Mouse (Mus musculus) intestine, embryonic 14.5 days (tissue): ENCODE data around the gene Chmp1a. TPM values are rescaled to one million over a fixed set of nuclear protein-coding genes. Genes with fewer than 3 reads are reported as not detected.

Source experiments
- ATAC-seq: fragments of 200-750 bp; cut with Nextera tagmentation; replicated peaks from 2 replicates; pipeline ENCODE4 v1.8.0; 2017; ENCODE audit warnings: low read depth, moderate number of reproducible peaks, moderate TSS enrichment, moderate library complexity; ENCODE audit not compliant: low FRiP score, low TSS enrichment
- DNase-seq: peaks from one replicate; pipeline ENCODE4 v3.0.0-alpha.2; 2018; ENCODE audit warnings: low spot score
- H3K27ac ChIP-seq: fragments of 300-500 bp; sonication (generic); 2 replicates; pipeline ENCODE4 v1.5.1; 2014; ENCODE audit warnings: low read depth, mild to moderate bottlenecking, control low read depth
- H3K27me3 ChIP-seq: fragments of 300-500 bp; sonication (generic); replicated peaks from 2 replicates; pipeline ENCODE4 v1.6.1; 2014; ENCODE audit warnings: low read length, control low read depth; ENCODE audit not compliant: control insufficient read depth, insufficient read depth
- H3K36me3 ChIP-seq: fragments of 300-500 bp; sonication (generic); 2 replicates; pipeline ENCODE4 v1.6.1; 2014; ENCODE audit warnings: low read length, control low read depth; ENCODE audit not compliant: control insufficient read depth, insufficient read depth
- H3K4me1 ChIP-seq: fragments of 300-500 bp; sonication (generic); replicated peaks from 2 replicates; pipeline ENCODE4 v1.6.1; 2014; ENCODE audit warnings: low read length, control low read depth, mixed read lengths; ENCODE audit not compliant: control insufficient read depth, insufficient read depth
- H3K4me2 ChIP-seq: fragments of 300-500 bp; sonication (generic); 2 replicates; pipeline ENCODE4 v1.6.1; 2014; ENCODE audit warnings: low read length
- H3K4me3 ChIP-seq: fragments of 300-500 bp; sonication (generic); 2 replicates; pipeline ENCODE4 v1.5.1; 2014; ENCODE audit warnings: low read depth, low read length, control low read depth, mixed read lengths
- H3K9ac ChIP-seq: fragments of 300-500 bp; sonication (generic); 2 replicates; pipeline ENCODE4 v1.6.1; 2014; ENCODE audit warnings: mild to moderate bottlenecking, low read length
- H3K9me3 ChIP-seq: fragments of 300-500 bp; sonication (generic); 2 replicates; pipeline ENCODE4 v1.6.1; 2016; ENCODE audit warnings: low read length, control low read depth; ENCODE audit not compliant: control insufficient read depth
- WGBS: fragments of 180-500 bp; shearing (Covaris S2); extraction: QIAGEN DNeasy Blood & Tissue Kit; methylation state at CpG from one replicate; pipeline ENCODE4 v1.1.7; 2014; 5-methylcytosine and 5-hydroxymethylcytosine counted together
- polyA plus RNA-seq: library from polyadenylated mRNA; unstranded; fragments of >200 nt; fragmentation: Nextera tagmentation; extraction: Ambion mirVana; gene quantifications from 2 replicates; pipeline ENCODE4 v1.2.1, GENCODE M21; 2014

Gene Chmp1a
- polyA plus RNA-seq, 1 experiment from 2014 or later: 110 TPM

- Histone ChIP-seq H3K27ac (no peak overlapping the region), H3K9me3 (no peaks in the 10 kb centered on the region), H3K4me1 (peaks cover 25% of the 10 kb centered on the region), H3K36me3 (no peaks in the 10 kb centered on the region), H3K4me2 (no peak overlapping the region), H3K4me3 (no peak overlapping the region), H3K27me3 (no peaks in the 10 kb centered on the region), H3K9ac (no peak overlapping the region)
- 69% methylated on average over 5 of the region's 5 CpGs for WGBS
- ATAC-seq (no peak), DNase-seq (no peak)
Observed at GRCm38 (mm10) chr8:123155177-123155576, 57.4 kb downstream of the Chmp1a start.

Other genes with a start within 250 kb of the Chmp1a start
- gene Ankrd11, start 170.5 kb downstream of the Chmp1a start, polyA plus RNA-seq: 45.9 and 47.4 TPM in 2 replicates
- gene Spg7, start 149.8 kb downstream of the Chmp1a start, polyA plus RNA-seq: 46.0 and 47.2 TPM in 2 replicates
- gene Rpl13, start 110.4 kb downstream of the Chmp1a start, polyA plus RNA-seq: 1,906 and 1,976 TPM in 2 replicates
- 0.70 and 0.85 TPM in 2 replicates for gene Cpne7, start 95.4 kb downstream of the Chmp1a start, polyA plus RNA-seq
- 17.5 and 18.7 TPM in 2 replicates for gene Sult5a1, start 54.4 kb downstream of the Chmp1a start, polyA plus RNA-seq
- 0.28 and 1.3 TPM in 2 replicates for gene Dpep1, start 26.5 kb downstream of the Chmp1a start, polyA plus RNA-seq
- gene Spata33, start 69 bp upstream of the Chmp1a start, polyA plus RNA-seq: 3.1 and 3.3 TPM in 2 replicates
- 31.1 and 32.6 TPM in 2 replicates for gene Cdk10, start 12.1 kb upstream of the Chmp1a start, polyA plus RNA-seq
- gene Spata2l, start 23.5 kb upstream of the Chmp1a start, polyA plus RNA-seq: 3.7 and 4.6 TPM in 2 replicates
- gene Zfp276, start 41.4 kb upstream of the Chmp1a start, polyA plus RNA-seq: 20.5 and 25.5 TPM in 2 replicates
- 23.2 and 25.9 TPM in 2 replicates for gene Vps9d1, start 41.6 kb upstream of the Chmp1a start, polyA plus RNA-seq
- 29.8 and 32.0 TPM in 2 replicates for gene Fanca, start 105.8 kb upstream of the Chmp1a start, polyA plus RNA-seq
- gene Spire2, start 120.0 kb upstream of the Chmp1a start, polyA plus RNA-seq: 1.8 and 2.9 TPM in 2 replicates
- 164 and 170 TPM in 2 replicates for gene Tcf25, start 161.0 kb upstream of the Chmp1a start, polyA plus RNA-seq
- gene Mc1r, start 194.3 kb upstream of the Chmp1a start, polyA plus RNA-seq: not detected in 2 replicates
- 98.5 and 103 TPM in 2 replicates for gene Tubb3, start 198.7 kb upstream of the Chmp1a start, polyA plus RNA-seq
- gene Def8, start 210.8 kb upstream of the Chmp1a start, polyA plus RNA-seq: 32.6 and 36.6 TPM in 2 replicates